Mouse (Mus musculus) forebrain, postnatal 0 days (tissue): ENCODE measurements at regions not wholly inside any gene's neighbourhood (a gene's known extent, or its start where the extent isn't known, plus 50 kb on each side); places are given as distances from the start of the nearest gene placed in this dataset.

ENCODE experiments used
- ATAC-seq: fragments of 200-750 bp; cut with Nextera tagmentation; 2 replicates; pipeline ENCODE4 v1.8.0; 2017; ENCODE audit warnings: mild to moderate bottlenecking, moderate library complexity
- DNase-seq: peaks from one replicate; pipeline ENCODE4 v3.0.0-alpha.2; 2015
- H3K27ac ChIP-seq: fragments of 300-500 bp; sonication (generic); 2 replicates; pipeline ENCODE4 v1.5.1; 2014; ENCODE audit warnings: low read depth, mild to moderate bottlenecking, antibody characterized with exemption, low read length, moderate library complexity, mixed read lengths
- H3K27me3 ChIP-seq: fragments of 300-500 bp; sonication (generic); 2 replicates; pipeline ENCODE4 v1.6.1; 2014; ENCODE audit warnings: mild to moderate bottlenecking, low read length, mixed read lengths; ENCODE audit not compliant: insufficient read depth
- H3K36me3 ChIP-seq: fragments of 300-500 bp; sonication (generic); 2 replicates; pipeline ENCODE4 v1.6.1; 2014; ENCODE audit warnings: mild to moderate bottlenecking, moderate library complexity; ENCODE audit not compliant: insufficient read depth
- H3K4me1 ChIP-seq: fragments of 300-500 bp; sonication (generic); 2 replicates; pipeline ENCODE4 v1.6.1; 2014; ENCODE audit warnings: antibody characterized with exemption; ENCODE audit not compliant: insufficient read depth
- H3K4me2 ChIP-seq: fragments of 300-500 bp; sonication (generic); 2 replicates; pipeline ENCODE4 v1.6.1; 2014; ENCODE audit warnings: low read depth, mild to moderate bottlenecking, moderate library complexity
- H3K4me3 ChIP-seq: fragments of 300-500 bp; sonication (generic); 2 replicates; pipeline ENCODE4 v1.5.1; 2014; ENCODE audit warnings: low read depth, low read length, mixed read lengths
- H3K9ac ChIP-seq: fragments of 300-500 bp; sonication (generic); 2 replicates; pipeline ENCODE4 v1.6.1; 2014; ENCODE audit warnings: mild to moderate bottlenecking
- H3K9me3 ChIP-seq: fragments of 300-500 bp; sonication (generic); 2 replicates; pipeline ENCODE4 v1.6.1; 2016; ENCODE audit warnings: low read length
- CTCF ChIP-seq: sonication (generic); IDR thresholded peaks from 2 replicates; pipeline ENCODE4 v1.5.1; 2016; ENCODE audit warnings: antibody characterized with exemption, control low read depth, low read depth
- WGBS: fragments of 180-500 bp; shearing (Covaris S2); extraction: QIAGEN DNeasy Blood & Tissue Kit; methylation state at CpG from one replicate; pipeline ENCODE4 v1.1.7; 2014; 5-methylcytosine and 5-hydroxymethylcytosine counted together

- H3K4me2 ChIP-seq = no peak overlapping the region
- no peak overlapping the region for H3K4me3 ChIP-seq
- H3K9ac ChIP-seq = no peak overlapping the region
- DNase-seq (no peak), ATAC-seq (no peak)
- no peaks in the 10 kb centered on the region for H3K27me3 ChIP-seq
- WGBS = 66% methylated on average over 16 of the region's 16 CpGs
- H3K27ac ChIP-seq = no peak overlapping the region
- TF ChIP-seq CTCF = no peak
- H3K4me1 ChIP-seq = no peaks in the 10 kb centered on the region
- no peaks in the 10 kb centered on the region for H3K36me3 ChIP-seq
- H3K9me3 ChIP-seq = no peaks in the 10 kb centered on the region
Measured at GRCm38 (mm10) chr9:116231351-116232311, 56.5 kb upstream of the Tgfbr2 start.

GRCm38 (mm10) chr9:116230346-116230745, 55.2 kb upstream of the Tgfbr2 start:
- H3K4me2 ChIP-seq = no peak overlapping the region
- H3K4me1 ChIP-seq = no peaks in the 10 kb centered on the region
- H3K27me3 ChIP-seq = no peaks in the 10 kb centered on the region
- H3K27ac ChIP-seq = no peak overlapping the region
- TF ChIP-seq CTCF = no peak
- no peak overlapping the region for H3K4me3 ChIP-seq
- H3K9ac ChIP-seq = no peak overlapping the region
- H3K9me3 ChIP-seq = no peaks in the 10 kb centered on the region
- DNase-seq (no peak), ATAC-seq (no peak)
- WGBS = 68% methylated on average over 7 of the region's 7 CpGs
- H3K36me3 ChIP-seq = no peaks in the 10 kb centered on the region

GRCm38 (mm10) chr9:116228443-116228842, 53.3 kb upstream of the Tgfbr2 start:
- Histone ChIP-seq H3K4me1 (no peaks in the 10 kb centered on the region), H3K4me3 (no peak overlapping the region), H3K27me3 (no peaks in the 10 kb centered on the region), H3K4me2 (no peak overlapping the region), H3K9me3 (no peaks in the 10 kb centered on the region), H3K27ac (no peak overlapping the region), H3K9ac (no peak overlapping the region), H3K36me3 (no peaks in the 10 kb centered on the region)
- 77% methylated on average over 9 of the region's 9 CpGs for WGBS
- DNase-seq (no peak), ATAC-seq (no peak)
- TF ChIP-seq CTCF = no peak

- Histone ChIP-seq H3K4me3 (no peak overlapping the region), H3K9ac (no peak overlapping the region), H3K27me3 (no peaks in the 10 kb centered on the region), H3K4me1 (no peaks in the 10 kb centered on the region), H3K4me2 (no peak overlapping the region), H3K36me3 (no peaks in the 10 kb centered on the region), H3K9me3 (no peaks in the 10 kb centered on the region), H3K27ac (no peak overlapping the region)
- TF ChIP-seq CTCF = no peak
- DNase-seq = no peak
- ATAC-seq = no peak
- WGBS = 87% methylated on average over 7 of the region's 7 CpGs
Measured at GRCm38 (mm10) chr9:116227738-116228137, 52.6 kb upstream of the Tgfbr2 start.
